Mouse (Mus musculus): Measurements from ENCODE around the gene Bnc1.

Gene Bnc1

GRCm38 (mm10) chr7:81974616-81975015 is 17.5 kb downstream of the Bnc1 start:
- DNase-seq (ENCODE audit: inconsistent ontology term) = no peak

DNA sequence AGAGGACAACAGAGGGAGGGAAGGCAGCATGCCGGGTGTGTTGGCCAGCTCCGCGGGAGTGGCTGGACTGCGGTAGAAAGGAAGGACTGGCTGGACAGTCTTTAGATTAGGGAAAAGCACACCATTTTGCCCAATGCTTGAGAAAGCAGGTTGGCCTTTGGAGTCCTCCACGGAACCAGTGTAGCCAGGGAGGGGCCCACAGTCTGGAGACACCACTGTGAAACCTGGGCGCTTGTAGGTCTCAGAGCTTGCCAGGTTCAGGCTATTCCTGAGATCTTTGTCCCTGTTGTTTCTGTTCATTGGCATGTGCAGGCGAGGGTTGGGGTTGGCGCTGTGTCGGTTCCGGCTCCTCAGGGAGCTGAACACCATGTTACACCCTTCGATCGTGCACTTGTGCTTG is 18.2 kb downstream of the Bnc1 start:
- no peak for DNase-seq (ENCODE audit: inconsistent ontology term)

DNA sequence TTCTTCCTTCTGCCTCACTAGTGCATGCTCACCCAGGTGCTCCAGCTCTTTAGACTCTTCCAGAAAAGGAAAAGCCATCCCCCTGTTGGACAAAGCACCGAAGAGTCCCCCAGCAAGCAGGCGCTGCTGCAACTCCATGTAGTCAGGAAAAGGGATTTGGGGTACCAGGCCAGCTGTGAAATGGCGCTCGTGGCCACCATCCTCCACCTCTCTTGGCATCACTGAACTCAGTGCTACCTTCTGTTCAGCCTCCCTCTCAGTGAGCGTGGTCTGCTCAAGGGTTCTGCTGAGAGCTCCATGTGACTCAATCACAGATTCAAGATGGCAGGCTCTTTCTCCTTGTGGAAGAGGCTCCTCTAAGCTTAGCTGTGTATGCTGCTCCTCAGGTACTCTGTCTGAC is 18.8 kb downstream of the Bnc1 start:
- no peak for DNase-seq (ENCODE audit: inconsistent ontology term)

DNA sequence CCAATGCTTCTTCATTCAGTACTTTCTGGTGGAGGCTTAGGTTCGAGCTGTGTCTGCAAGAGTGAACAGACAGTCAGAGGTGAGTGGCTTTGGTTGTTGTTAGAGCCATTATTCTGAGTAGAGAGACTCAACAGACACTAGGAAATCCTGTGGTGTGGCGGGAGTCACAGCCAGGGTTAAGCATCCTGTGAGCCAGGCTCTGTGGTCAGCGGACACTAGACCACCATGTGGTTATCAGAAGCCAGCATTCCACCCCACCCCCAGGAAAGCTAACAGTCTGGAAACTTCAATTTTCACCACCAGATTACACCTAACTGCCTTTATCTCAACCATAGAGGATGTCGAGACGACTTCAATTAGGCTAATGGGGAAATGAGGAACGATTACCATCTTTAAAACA is 23.1 kb downstream of the Bnc1 start:
- DNase-seq (ENCODE audit: inconsistent ontology term) = no peak

DNA sequence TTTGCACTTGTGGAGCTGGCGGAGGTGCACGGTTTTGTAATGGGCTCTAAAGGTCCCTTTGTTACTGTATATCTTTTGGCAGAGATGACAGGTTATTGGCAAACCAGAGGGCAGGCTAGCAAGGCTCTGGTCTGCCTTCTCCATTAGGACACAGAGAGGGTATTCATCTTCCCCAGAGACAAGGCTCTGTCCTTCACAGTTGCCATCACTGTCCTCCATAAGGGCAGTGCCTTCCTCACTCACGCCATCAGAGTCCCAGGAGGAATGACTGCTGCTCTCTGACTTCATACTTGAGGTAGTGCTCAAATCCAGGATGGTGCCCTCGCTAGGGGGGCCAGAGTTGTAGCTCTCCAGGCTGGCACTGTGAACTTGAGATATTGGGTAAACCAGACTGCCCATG is 23.6 kb downstream of the Bnc1 start:
- DNase-seq (ENCODE audit: inconsistent ontology term) = no peak

DNA sequence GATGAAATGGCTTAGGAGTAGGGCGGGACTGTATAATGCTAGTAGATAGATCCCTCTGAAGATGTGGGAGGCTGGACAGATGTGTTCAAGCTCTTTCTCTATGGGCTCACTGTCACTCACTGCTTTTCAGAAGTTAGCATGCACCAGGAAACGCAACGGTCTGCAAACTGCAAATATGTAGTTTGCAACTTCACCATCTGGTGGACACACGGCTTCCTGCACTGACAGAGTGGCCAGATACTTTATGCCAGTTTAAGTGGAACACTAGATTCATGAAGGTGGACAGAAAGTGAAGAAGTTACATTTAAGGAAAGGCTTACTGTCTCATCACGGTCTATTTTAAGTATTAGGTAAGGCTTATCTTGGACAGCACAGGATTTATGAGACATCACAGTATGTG is 25.9 kb downstream of the Bnc1 start:
- no peak for DNase-seq (ENCODE audit: inconsistent ontology term)

DNA sequence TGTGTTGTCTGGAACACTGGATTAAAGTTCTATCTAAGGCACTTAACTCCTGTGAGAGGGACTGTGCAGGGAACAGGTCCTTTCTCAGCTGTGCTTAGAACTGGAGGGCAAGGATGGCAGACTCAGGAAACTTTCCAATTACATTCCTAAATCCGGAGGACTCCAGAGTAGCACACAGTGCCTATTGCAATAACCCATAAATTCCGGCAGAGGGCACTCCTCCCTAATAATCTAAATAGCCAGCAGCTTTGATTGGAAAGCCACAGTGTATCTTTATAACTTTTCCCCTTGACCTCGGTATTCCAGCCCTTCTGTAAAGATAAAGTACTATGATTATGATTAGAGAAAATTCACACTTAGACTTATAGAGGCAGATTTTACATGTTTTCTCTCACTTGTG is 32.4 kb downstream of the Bnc1 start:
- DNase-seq (ENCODE audit: inconsistent ontology term) = peak; percentile 54

DNA sequence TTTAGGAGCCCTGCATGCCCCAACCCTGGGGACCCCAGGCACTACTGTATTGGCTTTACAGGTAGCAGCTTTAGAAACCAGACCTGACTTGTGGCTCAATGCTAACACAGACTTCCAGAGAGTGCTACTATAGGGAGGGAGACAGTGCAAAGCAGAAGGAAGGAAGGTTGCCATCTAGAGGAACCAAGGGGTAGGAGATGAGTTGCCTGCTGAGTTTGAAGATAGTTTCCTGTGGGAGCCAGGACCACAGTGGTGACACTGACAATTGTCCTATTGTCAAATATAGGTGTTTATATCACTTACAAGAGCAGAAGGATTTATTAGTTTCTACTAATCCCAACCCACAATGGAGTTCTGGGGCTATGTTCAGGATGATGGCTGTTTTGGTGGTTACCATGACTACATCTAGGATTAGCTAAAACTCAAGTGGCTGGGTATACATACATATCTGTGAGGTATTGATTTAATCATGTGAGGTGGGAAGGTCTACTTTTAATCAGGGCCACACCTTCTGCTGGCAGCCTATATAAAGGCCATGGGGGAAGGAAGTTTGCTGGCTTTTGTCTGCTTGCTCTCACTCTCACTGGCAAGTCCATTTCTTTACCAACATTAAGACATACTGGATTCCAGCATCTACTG is 37.8 kb downstream of the Bnc1 start:
- DNase-seq (ENCODE audit: inconsistent ontology term) = peak; percentile 11

- DNase-seq (ENCODE audit: inconsistent ontology term) = peak; percentile 10
Observed at GRCm38 (mm10) chr7:81950499-81950898, 41.6 kb downstream of the Bnc1 start.

DNA sequence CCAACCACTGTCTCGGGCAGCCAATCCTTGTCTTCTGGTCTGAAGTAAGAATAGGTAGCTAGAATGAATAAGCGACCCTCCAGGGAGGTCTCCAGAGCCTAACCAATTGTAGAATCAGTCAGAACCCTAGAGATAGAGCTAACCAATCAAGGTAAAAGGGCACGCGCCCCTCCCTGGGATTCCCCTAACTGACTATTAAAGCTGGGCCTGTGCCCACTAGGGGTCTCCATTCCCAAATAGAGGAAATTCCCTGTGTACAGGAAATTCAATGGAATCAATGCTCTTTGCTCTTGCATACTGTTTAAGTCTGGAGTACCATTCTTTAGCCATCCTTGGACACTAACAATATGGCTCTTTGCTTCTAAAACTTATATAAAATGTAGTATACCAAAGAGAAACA is 46.7 kb downstream of the Bnc1 start:
- no peak for DNase-seq (ENCODE audit: inconsistent ontology term)

DNA sequence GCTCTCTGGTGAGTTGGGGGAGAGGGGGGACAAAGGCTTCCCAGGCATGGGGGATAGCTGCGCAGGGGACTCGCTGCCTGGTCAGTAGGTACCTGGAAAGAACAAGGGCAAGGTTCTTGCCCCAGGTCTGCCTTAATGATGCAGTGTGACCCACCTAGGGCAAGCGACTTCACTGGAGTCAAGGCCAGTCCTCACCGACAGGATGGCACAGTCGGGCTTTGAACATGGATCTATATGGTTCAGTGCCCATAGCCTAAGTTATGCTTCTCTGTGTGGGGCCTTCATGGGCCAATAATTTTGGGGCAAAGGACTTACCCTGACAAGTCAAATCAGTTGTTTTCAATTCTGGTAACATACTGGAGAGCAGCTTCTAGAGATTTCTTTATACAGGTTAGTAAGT is 57.3 kb downstream of the Bnc1 start:
- DNase-seq (ENCODE audit: inconsistent ontology term) = no peak

DNA sequence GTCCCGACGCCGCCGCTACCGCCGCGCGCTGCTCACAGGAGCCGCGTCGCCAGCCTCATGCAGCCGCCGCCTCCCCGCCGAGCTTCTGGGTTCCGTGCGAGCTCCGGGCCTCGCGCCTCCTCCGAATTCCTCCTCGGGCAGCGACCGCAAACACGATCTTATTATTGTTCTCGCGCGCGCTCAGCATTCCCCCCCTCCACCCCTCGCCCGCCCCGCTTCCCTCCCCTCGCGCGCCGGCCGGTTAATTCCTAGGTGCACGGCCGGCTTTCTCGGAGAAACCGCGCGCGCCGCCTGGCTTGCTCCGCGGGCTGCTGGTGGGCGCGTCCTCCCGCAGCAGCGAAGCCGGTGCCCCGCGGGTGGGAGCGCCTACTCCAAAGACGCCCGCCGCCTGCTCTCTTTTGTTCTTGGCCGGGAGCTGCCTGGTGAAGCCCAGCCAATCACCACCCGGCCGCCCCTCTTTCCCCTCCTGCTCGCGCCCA is 57.8 kb downstream of the Bnc1 start, which contains the start of gene Hdgfl3:
Hdgfl3 (minus strand) TSS at position 207 of the 479 bp plus-strand sequence.
- DNase-seq (ENCODE audit: inconsistent ontology term) = peak; percentile 93

GRCm38 (mm10) chr7:81933601-81934266 is 58.4 kb downstream of the Bnc1 start:
- DNase-seq (ENCODE audit: inconsistent ontology term) = peak; percentile 85

- DNase-seq (ENCODE audit: inconsistent ontology term) = peak; percentile 7
Observed at GRCm38 (mm10) chr7:81933061-81933600, 59.0 kb downstream of the Bnc1 start.

DNA sequence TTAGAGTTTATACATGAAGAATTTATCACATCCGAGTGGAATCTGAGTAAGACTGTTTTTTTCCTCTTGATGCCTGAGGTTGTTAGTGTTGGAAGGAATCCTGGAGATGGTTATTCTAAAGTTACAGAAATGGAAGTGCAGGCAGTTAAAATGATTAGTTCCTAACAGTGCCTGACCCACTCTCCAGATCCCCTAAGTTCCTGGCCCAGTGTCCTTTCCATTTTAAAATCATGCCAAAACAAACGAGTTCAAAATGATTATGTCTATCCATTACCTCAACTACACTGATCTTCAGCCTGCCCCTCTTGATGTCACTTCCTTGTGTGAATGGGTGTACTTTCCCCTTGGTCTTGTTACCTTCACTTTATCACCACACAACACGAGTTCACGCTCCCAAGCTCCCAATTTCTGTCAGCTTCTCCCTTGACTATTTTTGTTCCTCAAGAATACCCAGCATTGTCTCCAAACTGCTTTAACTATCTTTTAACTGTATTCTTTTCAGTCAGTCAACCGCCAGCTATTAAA is 59.5 kb downstream of the Bnc1 start:
- DNase-seq (ENCODE audit: inconsistent ontology term) = peak; percentile 17

GRCm38 (mm10) chr7:81928998-81929397 is 63.1 kb downstream of the Bnc1 start:
- DNase-seq (ENCODE audit: inconsistent ontology term) = no peak

DNA sequence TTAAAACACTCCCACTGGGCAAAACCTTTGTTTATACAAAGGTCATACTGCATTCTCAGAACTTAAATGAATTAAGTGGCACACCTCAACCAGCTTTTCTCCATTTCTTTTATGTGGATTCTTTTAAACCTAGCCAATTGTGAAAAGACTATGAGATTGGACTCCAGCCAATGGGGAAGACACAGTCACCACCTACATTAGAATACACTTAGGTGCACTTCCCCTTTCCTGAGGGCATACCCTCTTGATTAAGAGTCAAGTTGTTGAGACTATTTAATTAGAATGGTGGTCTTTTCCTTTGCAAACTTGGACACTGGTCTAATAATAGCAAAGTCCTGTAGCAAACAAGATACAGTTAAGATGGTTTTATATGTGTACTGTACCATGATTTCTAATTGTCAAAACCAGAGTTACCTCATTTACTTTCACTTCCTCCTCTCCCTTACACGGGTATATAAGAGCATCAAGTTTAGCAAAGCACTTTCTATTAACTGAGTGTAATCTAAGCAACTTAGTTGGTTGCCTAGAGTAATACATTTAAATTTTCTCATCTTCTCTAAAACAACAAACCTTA is 70.6 kb downstream of the Bnc1 start:
- peak; percentile 13 for DNase-seq (ENCODE audit: inconsistent ontology term)

DNA sequence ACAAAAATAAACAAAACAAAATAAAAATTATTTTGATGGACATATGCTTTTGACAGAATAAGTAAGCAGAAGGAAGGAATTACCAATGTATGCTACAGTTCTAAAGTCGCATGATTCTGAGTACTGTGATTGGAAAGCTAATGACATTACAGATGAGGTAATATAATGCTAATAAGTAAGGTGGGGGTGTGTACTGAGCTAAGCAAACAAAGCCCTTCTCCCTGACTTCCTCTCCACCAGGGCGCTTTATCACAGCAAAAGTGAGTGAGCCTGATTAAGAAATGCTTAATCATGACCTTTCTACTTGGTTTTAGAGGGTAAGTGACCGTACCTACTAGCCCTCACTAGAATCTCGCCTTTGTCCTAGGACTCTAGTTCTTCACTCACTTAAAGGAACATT is 71.8 kb downstream of the Bnc1 start:
- no peak for DNase-seq (ENCODE audit: inconsistent ontology term)

- peak; percentile 65 for DNase-seq (ENCODE audit: inconsistent ontology term)
Observed at GRCm38 (mm10) chr7:81918316-81918715, 73.8 kb downstream of the Bnc1 start.

Data from Muller cell, postnatal 12 days (primary cell).